ENCODE assay signal across 8 mouse cellular contexts in genomic region chr5:3453946-3454345, GRCm38 (mm10).
DNase-seq lines count a peak whose midpoint lies in the region; ATAC-seq and TF ChIP-seq lines count a peak whose summit lies in the region.
"Not testable (repeated sequence)": the region's sequence is repeated elsewhere in the genome, so short reads cannot be mapped to it uniquely, and the experiment has no call there.

No protein-coding gene starts in this region.

- H3K4me1 ChIP-seq in forebrain, embryonic 14.5 days (ENCODE audit: control insufficient read depth, insufficient read depth, low read length); intestine, postnatal 0 days (replicated peaks; ENCODE audit: control insufficient read depth, insufficient read depth, low read length); liver, embryonic 15.5 days (replicated peaks); midbrain, embryonic 11.5 days (ENCODE audit: control insufficient read depth, insufficient read depth, low read length): not testable (repeated sequence)

- peak; percentile 15 for DNase-seq in Muller cell, postnatal 12 days (ENCODE audit: inconsistent ontology term)
- DNase-seq in embryo, embryonic 10 days (ENCODE audit: low spot score): peak; percentile 52
- DNase-seq in forebrain, embryonic 14.5 days (ENCODE audit: low spot score): peak; percentile 49
- peak; percentile 40 for DNase-seq in kidney, postnatal 14 days
- peak; percentile 89 for DNase-seq in midbrain, embryonic 11.5 days (ENCODE audit: low spot score, missing footprints)
- DNase-seq in retina, postnatal 1 day: peak; percentile 43

- peak overlapping the region; percentile 39; the same call in 1 of the 2 replicates for H3K27ac ChIP-seq in forebrain, embryonic 14.5 days (ENCODE audit: low read depth, low read length)
- not testable (repeated sequence) for H3K27ac ChIP-seq in intestine, postnatal 0 days (ENCODE audit: low read depth, low read length); liver, embryonic 15.5 days (replicated peaks); midbrain, embryonic 11.5 days (ENCODE audit: low read depth, low read length)

- not testable (repeated sequence) for H3K27me3 ChIP-seq in forebrain, embryonic 14.5 days (replicated peaks; ENCODE audit: control insufficient read depth, insufficient read depth, low read length); intestine, postnatal 0 days (replicated peaks; ENCODE audit: control insufficient read depth, insufficient read depth, low read length); liver, embryonic 15.5 days; midbrain, embryonic 11.5 days (ENCODE audit: control insufficient read depth, insufficient read depth, low read length)

- not testable (repeated sequence) for H3K9ac ChIP-seq in forebrain, embryonic 14.5 days (ENCODE audit: low read length); intestine, postnatal 0 days (ENCODE audit: low read depth, low read length); liver, embryonic 15.5 days; midbrain, embryonic 11.5 days (ENCODE audit: low read length)

- ATAC-seq in forebrain, embryonic 14.5 days: peak; percentile 62; the same call in 1 of the 2 replicates
- peak; percentile 51; the same call in 1 of the 2 replicates for ATAC-seq in intestine, postnatal 0 days
- peak; percentile 51 for ATAC-seq in liver, embryonic 15.5 days (ENCODE audit: insufficient read depth)
- peak; percentile 62; the same call in 1 of the 2 replicates for ATAC-seq in midbrain, embryonic 11.5 days (ENCODE audit: low FRiP score)

- not testable (repeated sequence) for H3K36me3 ChIP-seq in forebrain, embryonic 14.5 days (ENCODE audit: control insufficient read depth, insufficient read depth, low read length); intestine, postnatal 0 days (ENCODE audit: control insufficient read depth, insufficient read depth); liver, embryonic 15.5 days (replicated peaks); midbrain, embryonic 11.5 days (ENCODE audit: control insufficient read depth, insufficient read depth, low read length)

- not testable (repeated sequence) for H3K4me2 ChIP-seq in forebrain, embryonic 14.5 days (ENCODE audit: low read length); liver, embryonic 15.5 days; midbrain, embryonic 11.5 days
- peak overlapping the region; percentile 27 for H3K4me2 ChIP-seq in intestine, postnatal 0 days (replicated peaks; ENCODE audit: low read depth)

- peak; percentile 24; the same call in 1 of the 2 replicates for TF ChIP-seq CTCF in intestine, postnatal 0 days (IDR thresholded peaks at IDR 0.05; ENCODE audit: low read depth)

- H3K9me3 ChIP-seq in forebrain, embryonic 14.5 days (replicated peaks; ENCODE audit: control insufficient read depth, low read length); intestine, postnatal 0 days (ENCODE audit: control insufficient read depth); liver, embryonic 15.5 days (replicated peaks); midbrain, embryonic 11.5 days (ENCODE audit: control insufficient read depth, low read length): not testable (repeated sequence)

- H3K4me3 ChIP-seq in forebrain, embryonic 14.5 days (ENCODE audit: low read depth, low read length); intestine, postnatal 0 days (ENCODE audit: low read depth, low read length); liver, embryonic 15.5 days (replicated peaks); midbrain, embryonic 11.5 days (ENCODE audit: low read depth, low read length): not testable (repeated sequence)

- WGBS in forebrain, embryonic 14.5 days: 4% methylated on average over 6 of the region's 6 CpGs
- WGBS in intestine, postnatal 0 days: 6% methylated on average over 6 of the region's 6 CpGs
- 52% methylated on average over 6 of the region's 6 CpGs for WGBS in liver, embryonic 15.5 days (ENCODE audit: insufficient replicate concordance)
- 4% methylated on average over 6 of the region's 6 CpGs for WGBS in midbrain, embryonic 11.5 days

Comparison
In these comparisons a context has a peak if more than half of its experiments do, and no peak if none do; other contexts are left out.
1. DNase-seq: peak in every context shown above with its lines; median percentile 89 in midbrain, embryonic 11.5 days; 52 in embryo, embryonic 10 days; 49 in forebrain, embryonic 14.5 days; 43 in retina, postnatal 1 day; 40 in kidney, postnatal 14 days; 15 in Muller cell, postnatal 12 days.